Mouse (Mus musculus) NIH3T3 (cell line): ENCODE data around the gene Fam169b.
A peak's percentile ranks its signal among the peaks of the same experiment; 100 is the strongest.

Source experiments
- DNase-seq: peaks from one replicate; pipeline ENCODE4 v3.0.0-alpha.2; 2012; ENCODE audit warnings: low read depth

Fam169b gene

GRCm38 (mm10) chr7:68318979-68319378 is 45.3 kb downstream of the Fam169b start:
- no peak for DNase-seq

DNA sequence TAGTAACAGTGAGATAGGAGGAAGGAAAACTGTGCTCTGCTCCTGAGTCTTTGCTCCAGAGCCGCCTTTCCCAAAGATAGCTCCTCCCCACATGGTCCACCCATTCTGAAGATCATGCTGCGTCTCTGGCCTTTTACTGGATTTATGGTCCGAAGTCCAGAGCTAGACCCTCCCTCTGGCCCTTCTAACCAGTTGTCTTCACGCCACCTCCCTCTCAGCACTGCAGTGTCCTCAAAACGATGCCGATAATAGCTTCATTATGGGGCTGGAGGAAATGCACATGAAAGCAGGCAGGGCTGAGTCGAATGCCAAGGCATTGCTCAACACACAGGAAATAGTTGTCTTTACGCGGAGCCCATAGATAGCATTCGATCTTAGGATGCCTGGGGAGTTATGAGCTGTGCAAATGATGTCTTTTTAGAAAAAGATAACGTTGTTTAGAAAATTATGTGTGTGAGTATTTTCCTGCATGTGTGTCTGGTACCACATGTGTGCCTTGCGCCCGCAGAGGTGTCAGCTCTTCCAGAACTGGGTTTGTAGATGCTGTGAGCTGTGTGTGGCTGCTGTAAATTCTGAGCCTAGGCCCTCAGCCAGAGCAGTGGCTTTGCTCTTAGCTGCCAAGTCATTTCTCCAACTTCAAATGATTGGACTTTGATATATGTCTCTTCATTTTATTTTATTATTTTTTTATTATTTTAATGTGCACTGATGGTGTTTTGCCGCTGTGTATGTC is 46.6 kb downstream of the Fam169b start:
- DNase-seq = peak; percentile 91

DNA sequence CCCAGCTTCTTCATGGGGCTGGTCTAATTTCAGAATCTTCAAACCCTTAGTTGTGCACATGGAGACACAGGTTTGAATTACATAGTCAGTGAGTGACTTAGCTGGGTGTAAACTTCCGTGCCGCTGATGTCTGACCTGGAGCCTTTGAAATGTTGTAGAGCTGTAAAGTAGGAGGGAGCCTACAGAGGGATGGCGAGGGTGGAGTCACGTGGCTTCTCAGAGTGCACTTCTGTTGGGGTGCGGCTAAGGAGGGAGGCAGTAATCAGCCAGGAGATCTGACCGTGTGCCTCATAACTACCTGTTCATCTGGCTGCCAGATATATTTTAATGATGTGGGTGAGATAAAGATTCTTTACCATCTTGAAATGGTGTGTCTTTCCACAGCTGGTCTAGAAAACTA is 49.4 kb downstream of the Fam169b start:
- no peak for DNase-seq

- DNase-seq = no peak
These were observed 52.6 kb downstream of the Fam169b start for GRCm38 (mm10) chr7:68326190-68326722.

DNA sequence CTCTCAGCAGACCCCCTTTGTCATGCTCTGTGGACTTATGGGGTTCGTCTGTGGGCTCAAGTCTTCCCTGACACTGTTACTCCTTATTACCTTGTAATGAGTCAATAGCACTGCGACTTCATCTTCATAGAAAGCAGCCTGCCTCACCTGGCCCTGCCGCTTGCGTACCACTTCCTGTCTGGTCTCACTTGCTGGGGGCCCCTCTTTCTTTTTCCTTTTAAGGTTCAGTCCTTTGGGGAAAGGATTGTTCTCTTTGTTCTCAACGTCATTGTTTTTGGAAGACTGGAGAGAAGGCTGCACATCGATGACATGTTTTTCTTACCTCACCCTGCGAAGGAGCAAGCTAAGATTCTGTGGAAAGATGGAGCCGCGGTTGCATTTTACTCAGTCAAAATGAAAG is 55.4 kb downstream of the Fam169b start:
- no peak for DNase-seq

DNA sequence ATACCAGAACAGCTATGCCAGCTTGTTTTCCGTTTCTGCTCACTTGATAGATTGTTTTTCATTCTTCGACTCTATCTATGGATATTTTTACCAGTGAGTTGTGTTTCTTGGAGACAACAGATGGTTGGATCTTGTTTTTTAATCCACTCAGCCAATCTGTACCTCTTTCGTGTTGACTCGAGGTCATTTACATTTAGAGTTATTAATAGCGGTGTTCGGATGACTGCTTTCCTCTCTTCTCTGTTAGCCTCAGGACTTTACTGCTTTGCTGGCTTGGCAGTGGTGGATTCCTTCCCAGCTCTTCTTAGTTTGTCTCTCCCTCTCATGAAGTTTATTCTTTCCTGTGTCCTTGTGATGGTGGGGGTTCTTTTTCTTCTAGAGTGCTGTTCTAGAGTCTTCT is 59.2 kb downstream of the Fam169b start:
- no peak for DNase-seq

DNA sequence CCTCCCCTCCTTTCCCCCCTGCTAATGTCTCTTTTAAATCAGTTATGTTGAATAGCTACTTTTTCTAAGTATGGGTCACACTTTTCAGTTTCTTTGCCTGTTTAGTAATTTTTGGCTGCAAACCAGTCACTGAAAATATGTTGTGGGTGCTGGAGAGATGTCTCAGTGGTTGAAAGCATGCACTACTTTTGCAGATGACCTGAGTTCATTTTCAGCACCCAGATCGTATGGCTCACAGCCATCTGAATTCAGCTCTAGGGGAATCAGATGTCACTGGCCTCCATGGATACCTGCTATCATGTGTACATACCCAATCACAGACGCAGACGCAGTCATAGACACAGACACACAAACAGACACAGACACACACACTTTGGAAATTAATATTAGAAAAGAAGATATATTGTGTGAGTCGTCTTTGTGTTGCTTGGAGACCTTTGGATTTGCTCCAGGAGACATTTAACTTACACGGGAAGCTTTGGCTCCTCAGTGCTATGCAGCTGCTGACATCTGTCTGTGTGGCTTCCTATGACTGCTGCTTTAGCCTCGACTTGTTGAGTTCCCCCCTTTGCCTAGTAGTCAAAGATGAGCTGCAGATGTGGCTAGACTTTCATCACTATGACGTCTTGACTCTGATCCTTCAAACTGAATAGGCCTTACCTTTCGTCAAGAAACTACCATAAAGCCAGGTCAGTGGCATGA is 63.6 kb downstream of the Fam169b start:
- peak; percentile 37 for DNase-seq

DNA sequence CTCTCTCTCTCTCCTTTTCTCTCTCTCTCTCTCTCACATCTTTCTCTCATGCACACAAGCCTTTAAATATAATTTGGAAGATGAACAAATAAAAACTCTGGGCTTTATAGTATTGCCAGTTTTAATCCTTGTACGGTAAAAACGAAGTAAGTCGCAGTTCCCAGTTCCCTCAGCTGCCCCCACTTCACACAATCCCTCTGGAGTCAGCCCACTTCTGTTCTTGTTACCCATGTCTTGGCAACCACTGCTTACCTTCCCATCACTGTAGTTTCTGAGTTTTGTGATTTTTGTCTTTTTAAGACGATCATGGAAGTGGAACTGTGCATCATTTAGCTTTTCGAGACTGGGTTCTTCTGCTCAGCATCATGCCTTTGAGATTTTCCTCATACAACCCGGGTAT is 65.0 kb downstream of the Fam169b start:
- DNase-seq = no peak

DNA sequence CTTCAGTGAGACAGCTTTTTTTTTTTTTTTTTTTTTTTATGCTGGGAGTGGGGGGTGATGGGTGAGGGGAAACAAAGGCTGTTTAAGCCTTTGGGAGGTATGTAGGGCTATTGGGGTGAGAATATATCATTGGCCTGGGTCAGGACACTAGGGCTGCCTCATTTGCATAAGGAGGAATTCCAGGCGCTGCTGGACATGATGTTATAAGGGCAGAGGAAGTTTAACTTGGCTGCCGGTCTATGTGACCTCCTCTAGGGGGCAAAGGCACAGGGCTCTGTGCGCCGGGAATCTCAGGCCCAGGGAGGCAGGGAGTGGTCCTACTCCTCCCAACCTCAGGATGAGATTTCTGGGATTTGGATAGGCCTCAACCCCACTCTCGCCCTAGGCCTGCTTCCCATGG is 70.9 kb downstream of the Fam169b start:
- DNase-seq = no peak

DNA sequence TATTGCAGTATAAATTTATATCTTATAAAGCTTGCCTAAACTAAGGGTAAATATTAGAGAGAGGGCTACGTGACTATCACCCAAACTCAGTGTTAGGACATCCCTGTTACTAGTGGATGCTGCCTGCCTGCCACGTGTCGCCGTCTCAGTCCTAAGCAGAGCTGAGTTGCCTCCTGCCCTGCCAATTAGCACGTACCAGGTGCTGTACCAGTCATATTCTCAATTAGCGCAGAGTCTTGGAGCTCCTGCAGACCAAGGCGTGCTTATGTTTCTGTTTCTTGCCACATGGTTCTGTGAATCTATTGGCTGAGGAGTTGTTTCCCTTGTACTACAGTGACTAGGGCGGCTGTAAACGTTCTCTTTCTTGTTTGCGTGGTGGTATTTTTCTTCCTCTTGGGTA is 72.3 kb downstream of the Fam169b start:
- no peak for DNase-seq

GRCm38 (mm10) chr7:68355325-68356076 is 81.9 kb downstream of the Fam169b start:
- no peak for DNase-seq

DNA sequence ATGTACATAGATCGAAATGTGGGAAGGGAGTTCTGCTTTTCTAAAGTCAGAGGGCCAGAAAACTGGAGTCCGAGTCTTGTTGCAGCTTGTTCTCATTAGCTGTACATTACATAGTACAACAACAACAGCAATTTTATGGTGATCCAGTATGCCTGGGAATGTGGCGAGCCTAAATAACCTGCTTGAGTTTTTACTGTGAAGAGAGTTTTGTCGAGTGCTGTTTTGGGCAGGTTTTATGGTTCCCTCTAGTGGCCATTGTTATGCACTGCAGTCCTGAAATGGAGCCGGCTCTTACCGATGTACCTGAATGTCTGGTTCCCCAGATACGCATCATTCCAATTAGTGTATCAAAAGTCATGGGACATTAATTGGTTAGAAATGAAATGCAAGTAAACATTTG is 83.8 kb downstream of the Fam169b start:
- DNase-seq = peak; percentile 89

DNA sequence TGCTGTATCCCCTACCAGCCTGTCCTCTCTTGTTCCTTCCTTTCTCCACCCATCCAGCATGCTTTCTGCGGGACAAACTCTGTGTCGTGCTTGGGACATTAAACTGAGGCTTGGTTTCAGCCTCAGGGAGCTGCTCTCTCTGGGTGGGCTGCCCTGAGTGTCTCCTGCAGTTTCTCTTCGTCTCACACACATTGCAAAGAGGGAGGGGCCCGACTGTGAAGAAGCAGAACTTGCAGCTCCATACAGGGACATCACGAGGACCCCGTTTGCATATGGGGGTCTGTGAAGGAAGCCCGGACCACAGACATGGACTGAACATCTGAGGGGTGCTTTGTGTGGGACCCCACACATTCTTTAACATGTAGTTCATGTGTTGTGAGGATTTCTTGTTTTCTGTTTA is 89.0 kb downstream of the Fam169b start:
- DNase-seq = no peak

GRCm38 (mm10) chr7:68365711-68366110 is 92.1 kb downstream of the Fam169b start:
- DNase-seq = no peak

- no peak for DNase-seq
These were observed 95.3 kb downstream of the Fam169b start for GRCm38 (mm10) chr7:68368948-68369347.

DNA sequence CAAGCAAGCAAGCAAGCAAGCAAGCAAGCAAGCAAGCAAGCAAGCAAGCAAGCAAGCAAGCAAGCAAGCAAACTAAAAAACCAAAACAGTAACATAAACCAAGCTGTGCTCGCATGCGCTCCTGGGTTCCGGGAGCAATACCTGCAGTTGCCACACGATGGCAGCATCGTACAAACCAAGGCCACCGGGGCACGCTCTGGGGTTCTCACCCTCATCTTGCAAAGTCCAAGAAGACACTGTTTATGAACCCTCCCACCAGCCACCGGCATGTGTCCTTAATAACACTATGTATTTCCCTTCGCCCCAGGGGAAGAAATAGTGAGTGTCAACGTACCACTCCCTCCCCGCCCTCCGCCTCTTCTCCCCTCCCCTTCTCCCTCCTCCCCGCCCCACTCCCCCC is 96.1 kb downstream of the Fam169b start:
- peak; percentile 88 for DNase-seq

GRCm38 (mm10) chr7:68374109-68374857 is 100.6 kb downstream of the Fam169b start:
- DNase-seq = peak; percentile 91

- DNase-seq = no peak
These were observed 108.5 kb downstream of the Fam169b start for GRCm38 (mm10) chr7:68382187-68382586.

GRCm38 (mm10) chr7:68386767-68387166 is 113.1 kb downstream of the Fam169b start:
- no peak for DNase-seq

- DNase-seq = no peak
These were observed 122.2 kb downstream of the Fam169b start for GRCm38 (mm10) chr7:68395707-68396333.

GRCm38 (mm10) chr7:68400516-68400915 is 126.9 kb downstream of the Fam169b start:
- DNase-seq = no peak

GRCm38 (mm10) chr7:68408611-68409010 is 135.0 kb downstream of the Fam169b start:
- DNase-seq = no peak
